Mouse (Mus musculus) liver, embryonic 14.5 days (tissue): ENCODE measurements at regions not wholly inside any gene's neighbourhood (a gene's known extent, or its start where the extent isn't known, plus 50 kb on each side); places are given as distances from the start of the nearest gene placed in this dataset.

Experiments used
- ATAC-seq: fragments of 200-750 bp; cut with Nextera tagmentation; 2 replicates; pipeline ENCODE4 v1.8.0; 2017; ENCODE audit warnings: moderate number of reproducible peaks, mild to moderate bottlenecking, moderate library complexity; ENCODE audit not compliant: insufficient read depth
- DNase-seq, 3 experiments: peaks; one replicate each; pipeline ENCODE4 v3.0.0-alpha.2; 2012 to 2013; ENCODE audit warnings: low read depth in 3 of 3, low spot score in 3 of 3
- H3K27ac ChIP-seq: fragments of 300-500 bp; sonication (generic); 2 replicates; pipeline ENCODE4 v1.5.1; 2014; ENCODE audit warnings: moderate library complexity, mild to moderate bottlenecking, control low read depth, inconsistent platforms
- H3K27me3 ChIP-seq: fragments of 300-500 bp; sonication (generic); 2 replicates; pipeline ENCODE4 v1.6.1; 2014; ENCODE audit warnings: mild to moderate bottlenecking, low read length, moderate library complexity; ENCODE audit not compliant: control insufficient read depth, insufficient read depth
- H3K36me3 ChIP-seq: fragments of 300-500 bp; sonication (generic); replicated peaks from 2 replicates; pipeline ENCODE4 v1.6.1; 2014; ENCODE audit warnings: low read depth; ENCODE audit not compliant: control insufficient read depth, insufficient read depth
- H3K4me1 ChIP-seq, 2 experiments: fragments of 200-500 bp in 1 of 2; fragments of 300-500 bp in 1 of 2; sonication (generic) in 1 of 2; replicated peaks; 2 replicates each; pipeline ENCODE4 v1.6.1; 2012 to 2014; ENCODE audit warnings: antibody characterized with exemption in 1 of 2, inconsistent platforms in 1 of 2, low read length in 1 of 2; ENCODE audit not compliant: control insufficient read depth in 2 of 2, insufficient read depth in 2 of 2
- H3K4me2 ChIP-seq: fragments of 300-500 bp; sonication (generic); 2 replicates; pipeline ENCODE4 v1.6.1; 2014; ENCODE audit warnings: low read depth, mild to moderate bottlenecking, control low read depth, moderate library complexity
- H3K4me3 ChIP-seq, 2 experiments: fragments of 200-500 bp in 1 of 2; fragments of 300-500 bp in 1 of 2; sonication (generic) in 1 of 2; 2 replicates each; pipeline ENCODE4 v1.5.1; 2012 to 2014; ENCODE audit warnings: low read depth in 2 of 2, low read length in 2 of 2, mild to moderate bottlenecking in 2 of 2, control low read depth in 1 of 2, inconsistent platforms in 1 of 2, moderate library complexity in 1 of 2; ENCODE audit not compliant: insufficient read depth in 1 of 2
- H3K9ac ChIP-seq: fragments of 300-500 bp; sonication (generic); replicated peaks from 2 replicates; pipeline ENCODE4 v1.6.1; 2014; ENCODE audit warnings: mild to moderate bottlenecking, control low read depth, moderate library complexity
- H3K9me3 ChIP-seq: fragments of 300-500 bp; sonication (generic); 2 replicates; pipeline ENCODE4 v1.6.1; 2016; ENCODE audit warnings: low read length, mixed read lengths; ENCODE audit not compliant: control insufficient read depth
- CTCF ChIP-seq: IDR thresholded peaks from 2 replicates; pipeline ENCODE4 v1.5.1; 2016; ENCODE audit warnings: antibody characterized with exemption, low read depth, control low read depth
- EP300 ChIP-seq: IDR thresholded peaks from 2 replicates; pipeline ENCODE4 v1.6.1; 2016; ENCODE audit warnings: antibody characterized with exemption, low read depth
- WGBS: fragments of 180-500 bp; shearing (Covaris S2); extraction: QIAGEN DNeasy Blood & Tissue Kit; methylation state at CpG from one replicate; pipeline ENCODE4 v1.1.7; 2014; ENCODE audit not compliant: insufficient replicate concordance; 5-methylcytosine and 5-hydroxymethylcytosine counted together

DNA sequence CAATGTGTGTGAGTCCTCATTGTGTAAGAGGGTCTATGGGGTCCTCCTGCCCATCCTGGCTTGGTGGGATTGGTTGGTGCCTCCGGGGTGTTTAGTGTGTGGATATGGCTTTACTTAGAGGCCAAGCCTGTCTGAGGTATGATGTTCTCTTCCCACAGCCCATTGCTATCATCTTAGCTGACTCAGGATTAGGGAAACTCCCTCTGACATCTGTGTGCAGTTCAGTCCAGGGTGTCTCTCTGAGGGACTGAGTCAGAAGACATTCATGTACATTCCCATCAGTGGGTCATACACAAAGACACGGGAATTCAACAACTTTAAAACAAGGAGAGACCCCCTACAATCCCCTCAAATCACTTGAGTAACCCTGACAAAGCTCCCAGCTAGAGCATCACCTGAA, 66.6 kb upstream of the Tmprss2 start:
- WGBS: 57% methylated on average over 2 of the region's 2 CpGs
- no peak for DNase-seq
- TF ChIP-seq CTCF: no peak
- TF ChIP-seq EP300: no peak
- Histone ChIP-seq H3K4me2 (no peak overlapping the region), H3K9me3 (no peaks in the 10 kb centered on the region), H3K4me3 (no peak overlapping the region), H3K27me3 (no peaks in the 10 kb centered on the region), H3K4me1 (no peaks in the 10 kb centered on the region), H3K27ac (no peak overlapping the region), H3K36me3 (no peaks in the 10 kb centered on the region), H3K9ac (no peak overlapping the region)
- ATAC-seq: no peak

GRCm38 (mm10) chr16:97673576-97673975, 62.6 kb upstream of the Tmprss2 start:
- no peak overlapping the region for H3K27ac ChIP-seq
- ATAC-seq (no peak), DNase-seq (no peak)
- no peaks in the 10 kb centered on the region for H3K36me3 ChIP-seq
- WGBS: 53% methylated on average over 2 of the region's 2 CpGs
- no peak overlapping the region for H3K4me2 ChIP-seq
- H3K27me3 ChIP-seq: no peaks in the 10 kb centered on the region
- TF ChIP-seq CTCF (no peak), EP300 (no peak)
- H3K4me1 ChIP-seq: no peaks in the 10 kb centered on the region
- H3K4me3 ChIP-seq: no peak overlapping the region
- H3K9ac ChIP-seq: no peak overlapping the region
- no peaks in the 10 kb centered on the region for H3K9me3 ChIP-seq

DNA sequence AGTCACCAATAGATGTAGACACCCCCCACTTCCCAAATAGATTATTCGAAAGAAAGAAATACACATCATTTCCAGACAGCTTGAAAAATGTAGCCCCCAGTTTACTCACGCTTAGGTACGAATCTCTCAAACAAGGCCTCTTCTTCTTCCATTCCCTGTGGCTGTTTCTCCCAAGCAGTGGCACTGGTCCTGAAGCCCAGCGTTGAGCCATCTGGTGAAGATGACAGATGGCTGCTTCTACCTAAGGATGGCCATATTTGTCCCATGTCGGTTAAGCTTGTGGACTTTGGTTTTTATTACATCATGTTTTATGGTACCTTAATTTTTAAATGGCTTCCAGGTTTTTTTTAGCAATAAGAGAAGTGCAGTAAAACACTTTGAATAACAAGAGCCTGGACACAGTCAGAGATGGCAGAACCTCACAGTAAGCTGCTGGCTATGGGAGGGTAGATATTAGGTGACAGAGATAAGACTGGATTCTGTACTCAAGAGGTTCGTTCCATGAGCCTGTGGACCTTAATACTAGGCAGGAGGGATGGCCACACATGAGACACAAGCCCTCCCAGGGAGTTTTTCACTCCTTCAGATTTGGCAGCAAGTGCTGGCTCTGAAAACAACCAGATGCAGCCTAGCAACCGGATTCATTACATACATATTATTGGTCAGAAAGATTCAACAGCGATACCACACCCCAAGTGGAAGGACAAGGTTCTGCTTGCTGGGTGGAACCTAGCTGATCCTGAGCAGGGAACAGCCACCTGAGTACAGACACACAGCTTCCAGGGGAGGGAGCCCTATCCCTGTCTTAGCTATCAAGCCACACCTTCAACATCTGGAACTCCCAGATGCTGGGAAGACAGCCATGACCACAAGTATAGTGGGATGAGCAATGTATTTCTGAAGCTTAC, 59.4 kb upstream of the Tmprss2 start:
- Histone ChIP-seq H3K9ac (no peak overlapping the region), H3K36me3 (no peaks in the 10 kb centered on the region), H3K4me3 (no peak overlapping the region), H3K9me3 (no peaks in the 10 kb centered on the region), H3K27ac (no peak overlapping the region), H3K27me3 (no peaks in the 10 kb centered on the region), H3K4me2 (no peak overlapping the region), H3K4me1 (no peaks in the 10 kb centered on the region)
- no peak for TF ChIP-seq EP300
- 0 out of 2 replicates have a peak, but pooled peaks have one; percentile 19 for TF ChIP-seq CTCF
- 56% methylated on average over 8 of the region's 8 CpGs for WGBS
- DNase-seq (no peak), ATAC-seq (no peak)

- H3K27me3 ChIP-seq: no peaks in the 10 kb centered on the region
- no peak for ATAC-seq
- H3K9me3 ChIP-seq: no peaks in the 10 kb centered on the region
- DNase-seq: no peak
- H3K9ac ChIP-seq: no peak overlapping the region
- no peak overlapping the region for H3K4me2 ChIP-seq
- H3K4me1 ChIP-seq: no peaks in the 10 kb centered on the region
- TF ChIP-seq EP300: no peak
- TF ChIP-seq CTCF: peak; percentile 31
- no peaks in the 10 kb centered on the region for H3K36me3 ChIP-seq
- H3K27ac ChIP-seq: no peak overlapping the region
- WGBS: 12% methylated on average over 1 of the region's 1 CpGs
- H3K4me3 ChIP-seq: no peak overlapping the region
These were observed 56.5 kb upstream of the Tmprss2 start for GRCm38 (mm10) chr16:97667536-97667935.

DNA sequence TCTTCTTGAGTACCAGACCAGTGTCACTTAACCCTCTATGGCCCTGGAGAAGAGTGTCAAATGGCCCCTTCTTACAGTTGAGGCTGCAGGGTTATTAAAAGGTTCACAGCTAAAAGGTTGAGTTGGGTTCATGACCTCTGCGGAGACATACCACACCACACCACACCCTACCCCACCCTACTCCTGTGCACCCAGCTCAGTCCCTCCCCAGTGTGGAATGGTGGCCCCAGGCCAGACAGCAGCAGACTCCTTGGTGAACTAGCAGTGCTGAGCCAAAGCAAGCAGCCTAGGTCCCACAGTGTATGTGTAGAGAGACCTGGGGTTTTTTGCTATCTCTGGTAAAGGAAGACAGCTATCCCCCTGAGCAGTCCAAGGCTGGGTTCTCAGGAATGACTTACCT, 54.5 kb upstream of the Tmprss2 start:
- DNase-seq (no peak), ATAC-seq (no peak)
- Histone ChIP-seq H3K4me1 (peaks cover 0 to 5% of the 10 kb centered on the region in 2 experiments; a peak in 1 of 4 replicates), H3K27ac (no peak overlapping the region), H3K9ac (no peak overlapping the region), H3K9me3 (no peaks in the 10 kb centered on the region), H3K4me3 (no peak overlapping the region), H3K4me2 (no peak overlapping the region), H3K36me3 (no peaks in the 10 kb centered on the region), H3K27me3 (no peaks in the 10 kb centered on the region)
- WGBS: 62% methylated on average over 1 of the region's 1 CpGs
- TF ChIP-seq EP300 (no peak), CTCF (no peak)
